Mouse (Mus musculus) gastrocnemius, postnatal 10 days (tissue): ENCODE measurements around the gene AC161166.1. TPM values are rescaled to one million over a fixed set of nuclear protein-coding genes. Genes with fewer than 3 reads are reported as not detected.
"Not testable (repeated sequence)": the region's sequence is repeated elsewhere in the genome, so short reads cannot be mapped to it uniquely, and the experiment has no call there.

Source experiments
- DNase-seq: peaks from one replicate; pipeline ENCODE4 v3.0.0; 2021; ENCODE audit warnings: mixed read lengths
- total RNA-seq, 2 experiments: library from RNA; stranded (reverse); gene quantifications; 2 replicates each; pipeline ENCODE4 v1.2.3; 2021

The AC161166.1 gene
- total RNA-seq, 2 experiments from 2014 or later: not detected

GRCm38 (mm10) chr7:24485481-24485880 is 26.8 kb downstream of the AC161166.1 start:
- DNase-seq: no peak

DNA sequence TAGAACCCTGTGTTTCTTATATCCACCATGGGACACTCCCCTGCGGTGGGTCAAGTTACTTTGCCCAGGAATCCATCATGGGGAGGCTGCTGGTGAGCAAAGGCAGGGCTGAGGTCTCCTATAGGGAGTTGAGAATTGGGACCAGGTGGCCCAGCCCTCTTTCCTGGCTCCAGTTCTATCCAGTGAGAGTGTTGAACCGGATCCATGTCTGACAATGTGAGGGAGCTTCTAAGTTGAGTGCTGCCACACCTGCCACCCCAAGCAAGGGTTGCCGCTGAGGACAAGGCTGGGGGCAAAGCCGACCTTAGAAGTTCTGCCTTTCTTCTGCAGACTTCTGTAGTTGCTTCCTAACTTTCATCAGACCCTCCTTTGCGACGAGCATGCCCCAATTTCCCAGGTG is 29.0 kb downstream of the AC161166.1 start:
- DNase-seq: not testable (repeated sequence)

GRCm38 (mm10) chr7:24482208-24483020 is 29.8 kb downstream of the AC161166.1 start:
- no peak for DNase-seq

DNA sequence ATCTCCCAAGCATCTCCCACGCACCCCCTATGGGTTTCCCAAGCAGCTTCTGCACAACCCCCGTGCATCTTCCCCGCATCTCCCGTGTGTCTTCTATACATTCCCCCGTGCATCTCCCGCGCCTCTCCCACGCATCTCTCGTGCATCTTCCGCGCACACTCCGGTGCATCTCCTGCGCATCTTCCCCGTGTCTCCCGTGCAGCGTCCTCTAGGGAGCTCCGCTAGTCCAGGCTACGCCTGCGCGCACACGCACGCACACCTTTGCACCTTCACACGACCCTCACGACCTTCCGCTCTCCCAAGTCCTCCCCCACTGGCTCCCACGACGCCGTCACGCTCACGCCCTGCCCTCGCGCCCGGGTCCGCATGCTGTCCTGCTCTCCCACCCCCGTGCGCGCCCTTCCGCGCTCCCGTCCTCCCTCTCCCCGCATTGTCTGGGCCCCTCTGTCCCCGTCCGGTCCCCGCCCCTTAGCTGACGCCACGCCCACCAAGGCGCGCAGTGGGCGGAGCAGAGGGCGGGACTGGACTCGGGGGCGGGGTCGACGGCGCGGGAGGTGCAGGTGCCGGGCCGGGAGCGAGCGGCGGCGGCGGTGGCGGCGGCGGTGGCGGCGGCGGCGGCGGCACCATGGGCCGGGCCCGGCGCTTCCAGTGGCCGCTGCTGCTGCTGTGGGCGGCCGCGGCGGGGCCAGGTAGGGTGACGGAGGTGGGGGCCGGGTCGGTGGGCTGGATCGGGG is 30.6 kb downstream of the AC161166.1 start, which contains the start of gene Cadm4:
Gene Cadm4, plus strand, starts transcription at position 550 of the 734 bp plus-strand sequence.
- DNase-seq: peak; percentile 83

DNA sequence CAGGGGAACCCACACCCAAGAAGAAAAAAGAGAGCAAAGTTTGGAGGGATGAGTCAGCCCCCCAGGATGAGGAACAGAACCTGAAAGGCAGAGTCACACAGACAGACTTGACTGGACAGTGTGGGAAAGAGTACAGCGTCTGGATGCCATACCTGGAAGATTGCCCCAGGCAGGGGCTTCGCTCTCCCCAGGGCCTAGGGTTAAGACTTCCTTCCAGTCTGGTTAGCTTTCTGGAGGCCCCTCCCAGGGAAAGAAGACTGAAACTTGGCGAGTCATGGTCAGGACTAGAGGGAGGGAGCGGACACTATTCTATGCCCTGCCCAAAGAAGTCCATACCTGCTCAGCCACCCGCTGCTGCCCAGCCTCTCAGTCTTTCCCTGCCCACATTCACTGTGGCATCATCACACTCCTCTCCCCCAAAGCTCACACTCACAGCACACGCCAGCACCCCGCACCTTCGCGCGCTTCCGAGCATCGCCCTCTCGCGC is 31.2 kb downstream of the AC161166.1 start:
- DNase-seq: no peak

GRCm38 (mm10) chr7:24480121-24480941 is 31.9 kb downstream of the AC161166.1 start:
- no peak for DNase-seq

DNA sequence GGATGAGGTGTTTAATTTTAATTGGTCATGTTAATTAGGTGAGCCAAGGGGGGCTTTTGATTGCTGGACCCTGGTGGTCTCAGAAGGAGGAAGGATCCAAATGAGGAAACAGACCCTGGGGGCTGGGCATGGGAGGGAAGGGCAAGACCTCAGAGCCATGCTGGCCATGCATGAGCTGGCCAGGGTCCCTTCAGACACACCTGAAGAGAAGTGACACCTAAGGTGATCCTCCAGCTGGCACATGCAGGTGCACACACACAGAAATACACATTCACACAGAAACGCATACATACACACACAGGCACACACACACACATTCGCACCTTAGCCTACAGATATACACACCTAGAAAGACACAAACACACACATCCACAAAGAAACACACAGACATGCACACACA is 32.6 kb downstream of the AC161166.1 start:
- DNase-seq: no peak

- no peak for DNase-seq
These were observed 33.3 kb downstream of the AC161166.1 start for GRCm38 (mm10) chr7:24478911-24479310.

DNA sequence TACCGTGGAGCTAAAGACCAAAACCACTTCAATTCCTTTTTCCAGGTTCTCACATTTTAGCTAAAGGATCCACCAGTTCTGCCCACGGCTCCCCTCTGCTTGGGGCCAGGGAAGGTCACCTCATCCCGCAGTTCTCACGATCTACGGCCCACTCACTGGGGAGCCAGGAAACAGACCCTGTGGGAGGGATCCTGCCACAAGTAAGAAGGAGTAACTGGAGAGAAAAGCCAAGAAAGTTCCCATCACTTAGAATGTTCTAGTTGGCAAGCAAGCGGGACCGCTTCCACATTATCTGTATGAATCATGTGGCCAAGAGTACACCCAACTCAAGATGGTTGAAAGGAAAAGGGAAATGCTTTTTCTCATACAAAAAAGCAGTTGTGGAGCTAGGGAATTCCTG is 35.4 kb downstream of the AC161166.1 start:
- no peak for DNase-seq

- DNase-seq: no peak
These were observed 35.9 kb downstream of the AC161166.1 start for GRCm38 (mm10) chr7:24476338-24476737.

- DNase-seq: peak; percentile 48
These were observed 37.3 kb downstream of the AC161166.1 start for GRCm38 (mm10) chr7:24474811-24475506.

DNA sequence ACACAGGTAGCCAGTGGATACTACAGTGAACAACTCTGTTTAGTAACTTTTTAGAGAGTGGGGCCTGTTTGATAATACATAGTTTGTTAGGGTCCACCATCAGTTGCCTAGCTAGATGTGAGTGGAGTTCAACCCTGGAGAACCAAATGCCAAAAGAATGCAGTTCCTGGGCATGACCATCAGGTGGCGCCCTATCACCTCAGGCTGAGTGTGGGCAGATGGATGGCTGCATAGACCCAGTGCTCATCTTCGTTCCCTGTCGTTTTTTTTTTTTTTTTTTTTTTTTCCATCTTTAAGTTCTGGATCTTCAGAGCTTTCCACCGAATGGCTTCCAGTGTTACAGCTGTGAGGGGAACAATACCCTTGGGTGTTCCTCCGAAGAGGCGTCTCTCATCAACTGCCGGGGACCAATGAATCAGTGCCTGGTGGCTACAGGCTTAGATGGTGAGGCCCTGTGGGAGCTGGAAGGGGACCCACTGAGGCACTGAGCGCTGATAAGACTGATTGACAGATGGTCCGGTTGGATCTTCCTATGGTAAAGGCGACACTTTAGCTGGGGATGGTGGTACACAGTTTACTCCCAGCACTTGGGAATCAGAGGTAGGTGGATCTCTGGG is 38.2 kb downstream of the AC161166.1 start:
- peak; percentile 70 for DNase-seq

- peak; percentile 23 for DNase-seq
These were observed 39.3 kb downstream of the AC161166.1 start for GRCm38 (mm10) chr7:24472937-24473336.

DNA sequence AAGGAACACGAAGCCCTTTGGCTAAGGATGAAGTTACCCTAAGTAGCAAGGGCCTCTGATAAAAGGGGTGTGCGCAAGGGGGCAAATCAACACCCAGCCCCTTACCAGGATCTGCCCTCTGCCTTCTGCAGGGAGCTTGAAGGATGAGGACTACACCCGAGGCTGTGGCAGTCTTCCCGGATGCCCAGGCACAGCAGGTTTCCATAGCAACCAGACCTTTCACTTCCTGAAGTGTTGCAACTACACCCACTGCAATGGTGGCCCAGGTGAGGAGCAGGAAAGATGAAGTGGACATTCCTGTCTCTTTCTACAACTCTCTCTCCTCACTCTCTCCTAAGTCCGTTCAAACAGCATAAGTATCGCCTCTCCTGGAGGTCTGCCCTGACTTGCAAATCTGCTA is 39.8 kb downstream of the AC161166.1 start:
- DNase-seq: no peak

GRCm38 (mm10) chr7:24470356-24470755 is 41.9 kb downstream of the AC161166.1 start:
- DNase-seq: peak; percentile 19

- peak; percentile 18 for DNase-seq
These were observed 43.1 kb downstream of the AC161166.1 start for GRCm38 (mm10) chr7:24469126-24469525.

GRCm38 (mm10) chr7:24467886-24468285 is 44.4 kb downstream of the AC161166.1 start:
- no peak for DNase-seq

GRCm38 (mm10) chr7:24466835-24467234 is 45.4 kb downstream of the AC161166.1 start:
- DNase-seq: no peak

GRCm38 (mm10) chr7:24462388-24463319 is 49.6 kb downstream of the AC161166.1 start, which contains the start of gene Plaur:
TSS of gene Plaur (plus strand) at chr7:24462484.
- DNase-seq: no peak
